Mouse (Mus musculus) cerebellum, adult 2 months (tissue): ENCODE data around the gene Spag6l.

Experiments
- CTCF ChIP-seq: fragments of 200-500 bp; IDR thresholded peaks from 2 replicates; pipeline ENCODE4 v1.5.1; 2011; ENCODE audit warnings: low read depth, mild to moderate bottlenecking, control low read depth, low read length, moderate library complexity, borderline replicate concordance; ENCODE audit not compliant: insufficient read depth
- POLR2A ChIP-seq: fragments of 200-500 bp; IDR thresholded peaks from 2 replicates; pipeline ENCODE4 v1.6.1; 2011; ENCODE audit warnings: low read length, control low read depth, borderline replicate concordance; ENCODE audit not compliant: insufficient read depth

- TF ChIP-seq POLR2A = no peak
- no peak for TF ChIP-seq CTCF
Observed at GRCm38 (mm10) chr16:16865696-16866561, 36.7 kb upstream of the Spag6l start.
